In the genomic region with DNA sequence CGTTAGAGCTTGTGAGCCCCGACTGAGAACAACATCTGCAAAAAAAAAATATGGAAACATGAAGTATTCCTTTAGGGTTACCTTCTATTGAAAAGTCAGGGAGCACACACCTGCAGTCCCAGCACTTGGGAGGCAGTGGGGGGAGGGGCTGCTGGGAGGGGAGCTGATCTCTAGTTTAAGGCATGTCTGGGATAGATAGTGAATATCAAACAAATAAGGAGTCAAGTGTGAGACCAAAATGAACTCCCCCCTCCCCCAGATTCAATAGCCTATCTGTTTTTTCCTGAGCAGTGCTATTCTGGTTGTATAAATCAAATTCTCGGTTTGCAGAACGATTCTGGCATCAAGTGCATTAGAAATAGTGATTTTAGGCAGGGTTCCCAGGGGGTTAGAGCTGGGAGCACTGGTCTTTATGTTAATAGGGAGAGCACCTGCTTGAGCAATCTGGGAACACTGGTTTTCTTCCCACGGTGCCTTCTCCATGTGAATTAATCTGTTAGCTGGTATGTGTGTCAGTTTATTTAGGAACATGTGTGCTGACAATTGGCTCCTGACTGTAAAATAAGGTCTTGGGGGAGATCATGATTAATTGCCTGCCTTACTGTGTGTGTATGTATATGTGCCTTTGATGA, we compare ENCODE assay signal across 9 mouse cellular contexts.
DNase-seq lines count a peak whose midpoint lies in the region; ATAC-seq and TF ChIP-seq lines count a peak whose summit lies in the region.
"Had no signal": no experiment of that assay in that cellular context is flagged by ENCODE, and none has a peak within 500 bp of the region (broad histone marks: within the 10 kb centered on the region; RNA-seq: fewer than 3 reads in every experiment).

No protein-coding gene starts in this region.

- WGBS in kidney, embryonic 15.5 days: 25% methylated on average over 5 of the region's 5 CpGs
- 30% methylated on average over 5 of the region's 5 CpGs for WGBS in embryonic facial prominence, embryonic 12.5 days
- 18% methylated on average over 5 of the region's 5 CpGs for WGBS in hindbrain, embryonic 11.5 days
- 12% methylated on average over 5 of the region's 5 CpGs for WGBS in midbrain, postnatal 0 days
- 78% methylated on average over 5 of the region's 5 CpGs for WGBS in thymus, adult 2 months

- H3K9ac ChIP-seq in kidney, embryonic 15.5 days: no peak overlapping the region
- 0 out of 2 replicates have a peak overlapping the region, but pooled peaks have one; percentile 28 for H3K9ac ChIP-seq in embryonic facial prominence, embryonic 12.5 days
- H3K9ac ChIP-seq in hindbrain, embryonic 11.5 days (ENCODE audit: low read depth, low read length): no peak overlapping the region
- H3K9ac ChIP-seq in midbrain, postnatal 0 days (replicated peaks; ENCODE audit: low read length, poor library complexity, severe bottlenecking): no peak overlapping the region; the same call in 1 of the 2 replicates

- no peaks in the 10 kb centered on the region for H3K36me3 ChIP-seq in kidney, embryonic 15.5 days
- H3K36me3 ChIP-seq in embryonic facial prominence, embryonic 12.5 days: no peaks in the 10 kb centered on the region
- H3K36me3 ChIP-seq in hindbrain, embryonic 11.5 days (ENCODE audit: control insufficient read depth, insufficient read depth, low read length): no peaks in the 10 kb centered on the region
- H3K36me3 ChIP-seq in midbrain, postnatal 0 days (ENCODE audit: insufficient read depth, low read length): no peaks in the 10 kb centered on the region
- no peaks in the 10 kb centered on the region for H3K36me3 ChIP-seq in thymus, adult 2 months (ENCODE audit: control insufficient read depth, insufficient read depth, low read length)
- H3K36me3 ChIP-seq: limb, embryonic 15.5 days had no signal

- DNase-seq in kidney, adult 9 months: no peak
- peak; percentile 43 for DNase-seq in hindbrain, embryonic 11.5 days (ENCODE audit: low spot score)
- peak; percentile 26 for DNase-seq in midbrain, postnatal 0 days (ENCODE audit: low spot score)
- no peak for DNase-seq in thymus, adult 2 months
- no peak for DNase-seq in lung, postnatal 36 days
- no peak for DNase-seq in thymus, postnatal 25 days

- ATAC-seq in kidney, embryonic 15.5 days (replicated peaks; ENCODE audit: low FRiP score): no peak
- no peak for ATAC-seq in embryonic facial prominence, embryonic 12.5 days (ENCODE audit: insufficient number of reproducible peaks, insufficient read depth, low FRiP score, low TSS enrichment)
- ATAC-seq in hindbrain, embryonic 11.5 days (ENCODE audit: low FRiP score): no peak
- no peak for ATAC-seq in midbrain, postnatal 0 days (ENCODE audit: low FRiP score)

- H3K4me2 ChIP-seq in kidney, embryonic 15.5 days: peak overlapping the region; percentile 68; the same call in 1 of the 2 replicates
- H3K4me2 ChIP-seq in embryonic facial prominence, embryonic 12.5 days (replicated peaks): peak overlapping the region; percentile 67; the same call in 1 of the 2 replicates
- H3K4me2 ChIP-seq in hindbrain, embryonic 11.5 days (replicated peaks; ENCODE audit: low read depth, low read length): no peak overlapping the region; the same call in 1 of the 2 replicates
- H3K4me2 ChIP-seq in midbrain, postnatal 0 days (ENCODE audit: low read depth, low read length, poor library complexity, severe bottlenecking): peak overlapping the region; percentile 58; the same call in 1 of the 2 replicates

- TF ChIP-seq CTCF in midbrain, postnatal 0 days (IDR thresholded peaks at IDR 0.05): no peak
- TF ChIP-seq CTCF in thymus, adult 2 months (IDR thresholded peaks at IDR 0.05; ENCODE audit: borderline replicate concordance, control insufficient read depth, extremely low read depth, insufficient read depth, low read length, poor library complexity): no peak

- H3K27ac ChIP-seq in kidney, embryonic 15.5 days: peak overlapping the region; percentile 87
- H3K27ac ChIP-seq in embryonic facial prominence, embryonic 12.5 days: peak overlapping the region; percentile 81
- H3K27ac ChIP-seq in hindbrain, embryonic 11.5 days (ENCODE audit: low read depth, low read length): peak overlapping the region; percentile 93
- peak overlapping the region; percentile 75; the same call in 1 of the 2 replicates for H3K27ac ChIP-seq in midbrain, postnatal 0 days (ENCODE audit: low read depth, low read length)
- no peak overlapping the region for H3K27ac ChIP-seq in thymus, adult 2 months (ENCODE audit: control insufficient read depth, insufficient read depth, low read length)

- H3K9me3 ChIP-seq in kidney, embryonic 15.5 days (replicated peaks): no peaks in the 10 kb centered on the region
- H3K9me3 ChIP-seq in embryonic facial prominence, embryonic 12.5 days: no peaks in the 10 kb centered on the region
- H3K9me3 ChIP-seq in hindbrain, embryonic 11.5 days (ENCODE audit: control insufficient read depth, low read length): no peaks in the 10 kb centered on the region
- no peaks in the 10 kb centered on the region for H3K9me3 ChIP-seq in midbrain, postnatal 0 days (ENCODE audit: low read length)
- H3K9me3 ChIP-seq: limb, embryonic 15.5 days had no signal

- H3K4me1 ChIP-seq in kidney, embryonic 15.5 days: peaks cover 76% of the 10 kb centered on the region
- H3K4me1 ChIP-seq in embryonic facial prominence, embryonic 12.5 days: peaks cover 55% of the 10 kb centered on the region
- H3K4me1 ChIP-seq in hindbrain, embryonic 11.5 days (replicated peaks; ENCODE audit: control insufficient read depth, insufficient read depth, low read length): peaks cover 26% of the 10 kb centered on the region
- peaks cover 33% of the 10 kb centered on the region for H3K4me1 ChIP-seq in midbrain, postnatal 0 days (ENCODE audit: insufficient read depth, low read length)
- peaks cover 43% of the 10 kb centered on the region for H3K4me1 ChIP-seq in thymus, adult 2 months (replicated peaks; ENCODE audit: control insufficient read depth, insufficient read depth, low read length)

- no peaks in the 10 kb centered on the region for H3K27me3 ChIP-seq in kidney, embryonic 15.5 days
- H3K27me3 ChIP-seq in embryonic facial prominence, embryonic 12.5 days: no peaks in the 10 kb centered on the region
- no peaks in the 10 kb centered on the region for H3K27me3 ChIP-seq in hindbrain, embryonic 11.5 days (ENCODE audit: control insufficient read depth, insufficient read depth, low read length)
- H3K27me3 ChIP-seq in midbrain, postnatal 0 days (ENCODE audit: insufficient read depth, low read length): no peaks in the 10 kb centered on the region
- H3K27me3 ChIP-seq in thymus, adult 2 months (ENCODE audit: control insufficient read depth, insufficient read depth, low read length): no peaks in the 10 kb centered on the region

- no peak overlapping the region for H3K4me3 ChIP-seq in kidney, embryonic 15.5 days (replicated peaks)
- H3K4me3 ChIP-seq in embryonic facial prominence, embryonic 12.5 days: no peak overlapping the region
- no peak overlapping the region for H3K4me3 ChIP-seq in hindbrain, embryonic 11.5 days (ENCODE audit: low read depth, low read length)
- no peak overlapping the region for H3K4me3 ChIP-seq in midbrain, postnatal 0 days (ENCODE audit: low read depth, low read length)
- H3K4me3 ChIP-seq in thymus, adult 2 months (ENCODE audit: control insufficient read depth, insufficient read depth, low read length): no peak overlapping the region

- TF ChIP-seq POLR2A in thymus, adult 2 months (IDR thresholded peaks at IDR 0.05; ENCODE audit: control insufficient read depth, extremely low read depth, insufficient read depth, low read length, poor library complexity): no peak

Comparison
In these comparisons a context has a peak if more than half of its experiments do, and no peak if none do; other contexts are left out.
1. DNase-seq: peak in hindbrain, embryonic 11.5 days (single experiment) and midbrain, postnatal 0 days (single experiment); none in kidney, adult 9 months (single experiment), thymus, adult 2 months (single experiment), lung, postnatal 36 days (single experiment) and thymus, postnatal 25 days (single experiment).